Mouse (Mus musculus) right cerebral cortex, adult 18-20 months (tissue): ENCODE measurements at regions not wholly inside any gene's neighbourhood (a gene's known extent, or its start where the extent isn't known, plus 50 kb on each side); places are given as distances from the start of the nearest gene placed in this dataset.
"Not testable (repeated sequence)": the region's sequence is repeated elsewhere in the genome, so short reads cannot be mapped to it uniquely, and the experiment has no call there.

Experiments
- DNase-seq: peaks from one replicate; pipeline ENCODE4 v3.0.0; 2022; ENCODE audit warnings: mixed read lengths

GRCm38 (mm10) chr4:18620361-18620760, 984.9 kb upstream of the Gm12353 start:
- no peak for DNase-seq

DNA sequence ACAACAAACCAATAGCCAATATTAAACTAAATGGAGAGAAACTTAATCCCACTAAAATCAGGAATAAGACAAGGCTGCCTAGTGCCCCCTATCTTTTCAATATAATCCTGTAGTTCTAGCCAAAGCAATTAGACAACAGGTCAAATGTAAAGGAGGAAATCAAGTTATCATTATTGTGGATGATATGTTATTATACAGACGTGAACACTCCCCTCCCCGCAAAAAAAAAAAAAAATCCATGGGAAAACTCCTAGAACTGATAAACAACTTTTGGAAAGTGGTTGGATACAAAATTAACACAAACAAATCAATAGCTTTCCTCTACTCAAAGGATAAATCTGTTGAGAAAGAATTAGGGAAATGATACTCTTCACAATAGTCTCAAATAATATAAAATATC, 966.2 kb upstream of the Gm12353 start:
- DNase-seq: no peak

DNA sequence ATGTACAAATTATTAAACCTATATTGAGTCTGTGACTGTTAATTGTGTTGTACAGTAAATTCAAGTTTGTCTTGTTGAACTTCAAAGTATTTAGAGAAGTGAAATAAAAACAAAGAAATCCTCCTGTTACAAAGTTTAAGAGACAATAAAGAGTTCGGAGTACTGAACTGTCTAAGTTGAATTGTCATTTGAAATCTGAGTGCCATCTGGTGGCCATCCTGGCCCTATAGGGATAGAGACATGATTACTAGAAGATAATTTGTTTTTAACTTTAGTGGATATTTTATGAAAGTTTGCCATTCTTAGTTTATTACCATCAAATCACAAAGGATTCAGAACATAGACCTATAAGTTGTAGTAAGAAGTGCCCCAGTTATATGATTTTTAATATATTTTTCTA, 956.1 kb upstream of the Gm12353 start:
- DNase-seq: peak; percentile 17

- no peak for DNase-seq
Measured at GRCm38 (mm10) chr4:18685891-18686544, 919.2 kb upstream of the Gm12353 start.

- no peak for DNase-seq
Measured at GRCm38 (mm10) chr4:18694076-18694475, 911.2 kb upstream of the Gm12353 start.

DNA sequence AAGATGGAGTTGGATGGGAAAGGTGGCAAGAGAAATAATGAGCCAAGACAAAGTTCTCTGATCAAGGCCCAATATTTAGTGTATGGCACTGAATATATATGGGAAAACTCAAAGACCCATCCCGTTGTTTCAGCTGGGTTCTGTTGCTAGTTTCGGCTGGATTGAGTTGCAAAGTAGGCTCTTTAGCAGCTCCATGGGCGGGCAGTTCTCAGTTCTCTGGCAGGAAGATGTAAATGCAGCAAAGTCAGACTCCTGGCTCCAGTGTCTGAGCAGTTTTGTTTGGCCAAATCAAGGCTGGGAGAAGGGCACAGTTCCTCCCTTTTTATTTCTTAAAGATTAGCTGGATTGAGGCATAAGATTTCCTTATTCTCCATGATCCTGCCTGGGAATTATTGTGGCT, 909.0 kb upstream of the Gm12353 start:
- no peak for DNase-seq

- DNase-seq: no peak
Measured at GRCm38 (mm10) chr4:18744241-18744640, 861.0 kb upstream of the Gm12353 start.

GRCm38 (mm10) chr4:18788398-18788797, 816.9 kb upstream of the Gm12353 start:
- no peak for DNase-seq

DNA sequence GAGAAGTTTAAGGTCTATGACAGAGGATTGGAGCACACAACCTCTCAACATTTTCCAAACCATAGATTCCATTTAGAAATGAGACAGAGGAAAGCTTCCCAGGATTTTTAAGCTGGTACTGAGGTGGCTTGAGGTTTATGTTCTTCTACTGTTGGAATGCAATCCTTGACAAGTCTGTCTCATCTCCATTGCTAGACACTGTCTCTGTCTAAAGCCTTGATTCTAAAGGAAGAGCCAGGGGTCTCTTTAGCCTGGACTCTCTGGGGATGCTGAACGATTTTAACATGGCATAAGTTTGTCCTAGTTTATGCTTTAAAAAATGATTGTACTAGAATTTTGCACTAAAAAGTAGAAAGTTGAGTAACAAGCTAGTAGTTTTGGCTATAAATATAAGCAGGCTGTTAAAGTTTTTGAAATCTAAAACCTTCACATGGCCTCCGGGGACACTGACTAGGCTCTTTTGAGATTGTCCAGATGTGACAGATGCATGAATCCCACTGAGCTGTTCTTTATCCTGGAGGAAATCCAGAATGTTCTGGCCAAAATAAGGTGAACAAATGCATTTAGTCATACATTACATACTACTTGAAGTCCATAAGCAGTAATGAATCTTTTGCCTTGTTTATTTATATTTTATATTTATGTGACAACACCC, 809.4 kb upstream of the Gm12353 start:
- DNase-seq: no peak

DNA sequence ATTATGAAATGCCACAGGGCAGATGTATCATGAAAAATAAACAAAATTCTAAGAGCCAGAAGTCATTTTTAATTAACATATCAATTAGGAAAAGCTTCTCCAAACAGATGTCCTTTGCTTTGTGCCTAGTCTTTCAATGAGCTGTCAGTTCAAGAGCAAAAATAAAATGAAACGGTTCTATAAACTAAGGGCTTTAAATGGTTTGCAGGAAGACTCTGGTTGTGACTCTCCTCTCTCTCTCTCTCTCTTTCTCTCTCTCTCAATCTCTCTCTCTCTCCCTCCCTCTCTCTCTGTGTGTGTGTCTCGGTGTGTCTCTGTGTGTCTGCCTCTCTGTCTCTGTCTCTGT, 808.9 kb upstream of the Gm12353 start:
- no peak for DNase-seq

DNA sequence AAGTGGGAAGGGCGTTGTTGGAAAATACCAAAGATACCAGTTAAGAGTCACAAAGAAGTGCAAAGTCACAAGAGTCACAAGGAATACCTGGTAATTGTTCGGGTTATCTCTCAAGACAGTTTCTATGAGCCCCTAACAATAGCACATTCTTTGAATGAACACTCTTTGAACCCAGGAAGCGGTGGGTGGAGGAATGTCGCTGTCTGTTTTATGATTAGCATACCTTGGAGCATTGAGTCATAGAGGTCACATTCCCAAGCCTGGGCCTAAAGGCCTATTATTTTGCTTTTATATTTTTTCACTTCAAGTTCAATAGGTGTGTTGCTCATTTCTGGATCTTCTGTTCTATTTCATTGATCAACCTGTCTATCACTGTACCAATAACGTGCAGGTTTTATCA, 802.1 kb upstream of the Gm12353 start:
- not testable (repeated sequence) for DNase-seq
